In the genomic region with DNA sequence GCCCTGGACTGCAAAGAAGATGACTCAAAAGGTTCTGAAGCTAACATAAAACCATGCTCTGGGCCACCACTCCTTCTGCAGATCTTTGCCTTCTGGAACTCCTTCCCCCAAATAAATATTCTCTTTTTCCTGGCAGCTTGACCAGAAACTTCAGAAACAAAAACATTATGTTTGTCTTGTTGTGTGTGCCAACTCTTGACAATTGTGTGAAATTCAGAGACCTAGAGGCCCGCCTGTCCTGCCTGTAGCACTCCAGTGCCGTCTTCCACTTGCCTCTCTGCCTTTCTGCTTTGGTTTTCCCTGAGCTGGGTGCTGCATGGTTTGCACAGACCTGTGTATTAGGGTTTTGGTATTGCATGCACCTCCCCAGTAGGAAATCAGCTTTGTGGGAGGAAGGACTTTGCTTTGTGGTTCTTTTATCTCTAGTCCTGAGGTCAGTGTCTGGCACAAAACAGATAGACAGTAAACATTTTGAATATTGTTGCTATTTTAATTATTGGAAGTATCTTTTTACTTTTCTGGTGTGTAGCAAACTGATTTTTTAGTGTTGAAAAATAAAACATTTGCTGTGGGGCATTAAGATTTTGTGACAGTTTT, we compare ENCODE assay signal across 25 mouse cellular contexts.
DNase-seq lines count a peak whose midpoint lies in the region; ATAC-seq and TF ChIP-seq lines count a peak whose summit lies in the region.
"Had no signal": no experiment of that assay in that cellular context is flagged by ENCODE, and none has a peak within 500 bp of the region (broad histone marks: within the 10 kb centered on the region; RNA-seq: fewer than 3 reads in every experiment).

No protein-coding gene starts in this region.

- WGBS in lung, embryonic 16.5 days, result 38% methylated on average over 2 of the region's 2 CpGs
- 32% methylated on average over 2 of the region's 2 CpGs for WGBS in liver, postnatal 0 days (ENCODE audit: insufficient replicate concordance)
- 89% methylated on average over 2 of the region's 2 CpGs for WGBS in hindbrain, embryonic 10.5 days

- ATAC-seq in lung, embryonic 16.5 days (ENCODE audit: low read depth), result peak; percentile 44; the same call in 1 of the 2 replicates
- ATAC-seq in liver, postnatal 0 days, result no peak
- ATAC-seq: forebrain, embryonic 15.5 days; hindbrain, embryonic 16.5 days; intestine, embryonic 16.5 days; midbrain, embryonic 16.5 days had no signal

- H3K36me3 ChIP-seq in lung, embryonic 16.5 days (ENCODE audit: control insufficient read depth, insufficient read depth, low read length), result no peaks in the 10 kb centered on the region
- no peaks in the 10 kb centered on the region for H3K36me3 ChIP-seq in liver, postnatal 0 days (replicated peaks; ENCODE audit: insufficient read depth, low read length)
- H3K36me3 ChIP-seq in hindbrain, embryonic 10.5 days, result peaks cover 7% of the 10 kb centered on the region; the same call in 1 of the 2 replicates
- H3K36me3 ChIP-seq: forebrain, embryonic 15.5 days; heart, embryonic 15.5 days had no signal

- H3K27ac ChIP-seq in lung, embryonic 16.5 days (ENCODE audit: low read length), result no peak overlapping the region
- H3K27ac ChIP-seq in brown adipose tissue, adult 24 weeks (replicated peaks; ENCODE audit: low read depth, low read length), result peak overlapping the region; percentile 48
- 0 out of 2 replicates have a peak overlapping the region, but pooled peaks have one; percentile 48 for H3K27ac ChIP-seq in liver, postnatal 0 days (ENCODE audit: low read depth)
- H3K27ac ChIP-seq in hindbrain, embryonic 10.5 days, result no peak overlapping the region
- H3K27ac ChIP-seq: embryonic facial prominence, embryonic 10.5 days; forebrain, embryonic 15.5 days; heart, embryonic 15.5 days; limb, embryonic 13.5 days had no signal

- no peak for TF ChIP-seq CTCF in liver, postnatal 0 days (IDR thresholded peaks at IDR 0.05; ENCODE audit: low read depth)

- H3K4me1 ChIP-seq in lung, embryonic 16.5 days (replicated peaks; ENCODE audit: control insufficient read depth, insufficient read depth, low read length), result peaks cover 39% of the 10 kb centered on the region
- peaks cover 32% of the 10 kb centered on the region for H3K4me1 ChIP-seq in brown adipose tissue, adult 24 weeks (ENCODE audit: control insufficient read depth, insufficient read depth, insufficient read length, low read length)
- H3K4me1 ChIP-seq in liver, postnatal 0 days (ENCODE audit: insufficient read depth), result peaks cover 59% of the 10 kb centered on the region
- H3K4me1 ChIP-seq in hindbrain, embryonic 10.5 days (replicated peaks), result peaks cover 48% of the 10 kb centered on the region

- H3K27me3 ChIP-seq in lung, embryonic 16.5 days (ENCODE audit: control insufficient read depth, insufficient read depth, low read depth, low read length), result no peaks in the 10 kb centered on the region
- no peaks in the 10 kb centered on the region for H3K27me3 ChIP-seq in liver, postnatal 0 days (ENCODE audit: insufficient read depth, low read length)
- no peaks in the 10 kb centered on the region for H3K27me3 ChIP-seq in hindbrain, embryonic 10.5 days (ENCODE audit: insufficient read depth, poor library complexity, severe bottlenecking)
- H3K27me3 ChIP-seq: forebrain, embryonic 15.5 days; heart, embryonic 15.5 days; limb, embryonic 13.5 days had no signal

- no peak overlapping the region for H3K4me3 ChIP-seq in lung, embryonic 16.5 days (ENCODE audit: low read length)
- H3K4me3 ChIP-seq in brown adipose tissue, adult 24 weeks (ENCODE audit: insufficient read depth, low read depth, low read length), result no peak overlapping the region
- no peak overlapping the region for H3K4me3 ChIP-seq in liver, postnatal 0 days (ENCODE audit: low read depth, low read length)
- no peak overlapping the region for H3K4me3 ChIP-seq in hindbrain, embryonic 10.5 days
- H3K4me3 ChIP-seq: embryonic facial prominence, embryonic 10.5 days; forebrain, embryonic 15.5 days; heart, embryonic 15.5 days; limb, embryonic 13.5 days had no signal

- no peak for TF ChIP-seq EP300 in liver, postnatal 0 days (IDR thresholded peaks at IDR 0.05; ENCODE audit: low read depth)

- no peaks in the 10 kb centered on the region for H3K9me3 ChIP-seq in lung, embryonic 16.5 days (ENCODE audit: control insufficient read depth, low read length)
- no peaks in the 10 kb centered on the region for H3K9me3 ChIP-seq in liver, postnatal 0 days (ENCODE audit: low read length)
- no peaks in the 10 kb centered on the region for H3K9me3 ChIP-seq in hindbrain, embryonic 10.5 days
- H3K9me3 ChIP-seq: embryonic facial prominence, embryonic 10.5 days; forebrain, embryonic 15.5 days; heart, embryonic 15.5 days; limb, embryonic 13.5 days had no signal

- DNase-seq in heart, adult 11 months, result peak; percentile 64
- DNase-seq in heart, postnatal 4 days, result no peak
- no peak for DNase-seq in lung, postnatal 10 days
- no peak for DNase-seq in liver, postnatal 0 days
- DNase-seq in frontal cortex, adult 2 months (ENCODE audit: extremely low spot score in 1 of 2, low spot score in 1 of 2), result no peak
- DNase-seq in hindbrain, embryonic 10.5 days (ENCODE audit: low spot score), result no peak
- DNase-seq: adrenal gland, postnatal 10 days; cerebellum, adult 9-10 months; gastrocnemius, postnatal 25 days; heart, postnatal 36 days; kidney, postnatal 36 days; lung, postnatal 4 days; right cerebral cortex, adult 18-20 months; right cerebral cortex, postnatal 4 days; thymus, adult 18-20 months; thymus, postnatal 4 days had no signal

- H3K4me2 ChIP-seq in lung, embryonic 16.5 days (ENCODE audit: low read depth, low read length), result no peak overlapping the region
- H3K4me2 ChIP-seq in liver, postnatal 0 days (ENCODE audit: low read depth, low read length), result no peak overlapping the region
- H3K4me2 ChIP-seq: forebrain, embryonic 15.5 days; heart, embryonic 15.5 days; limb, embryonic 13.5 days had no signal

- H3K9ac ChIP-seq in lung, embryonic 16.5 days (ENCODE audit: low read length), result no peak overlapping the region
- no peak overlapping the region for H3K9ac ChIP-seq in liver, postnatal 0 days (replicated peaks)
- H3K9ac ChIP-seq: forebrain, embryonic 15.5 days; heart, embryonic 15.5 days; limb, embryonic 13.5 days had no signal

Comparison
In these comparisons a context has a peak if more than half of its experiments do, and no peak if none do; other contexts are left out.
1. H3K27ac ChIP-seq: peak in brown adipose tissue, adult 24 weeks (single experiment) and liver, postnatal 0 days (single experiment); none in lung, embryonic 16.5 days (single experiment) and hindbrain, embryonic 10.5 days (single experiment).